Mouse (Mus musculus): ENCODE results near the gene Togaram1. TPM values are rescaled to one million over a fixed set of nuclear protein-coding genes. Genes with fewer than 3 reads are reported as not detected.

The Togaram1 gene
- polyA plus RNA-seq (2012; ENCODE audit: insufficient read depth, low replicate concordance), result 1.2 and 4.4 TPM in 2 replicates

DNA sequence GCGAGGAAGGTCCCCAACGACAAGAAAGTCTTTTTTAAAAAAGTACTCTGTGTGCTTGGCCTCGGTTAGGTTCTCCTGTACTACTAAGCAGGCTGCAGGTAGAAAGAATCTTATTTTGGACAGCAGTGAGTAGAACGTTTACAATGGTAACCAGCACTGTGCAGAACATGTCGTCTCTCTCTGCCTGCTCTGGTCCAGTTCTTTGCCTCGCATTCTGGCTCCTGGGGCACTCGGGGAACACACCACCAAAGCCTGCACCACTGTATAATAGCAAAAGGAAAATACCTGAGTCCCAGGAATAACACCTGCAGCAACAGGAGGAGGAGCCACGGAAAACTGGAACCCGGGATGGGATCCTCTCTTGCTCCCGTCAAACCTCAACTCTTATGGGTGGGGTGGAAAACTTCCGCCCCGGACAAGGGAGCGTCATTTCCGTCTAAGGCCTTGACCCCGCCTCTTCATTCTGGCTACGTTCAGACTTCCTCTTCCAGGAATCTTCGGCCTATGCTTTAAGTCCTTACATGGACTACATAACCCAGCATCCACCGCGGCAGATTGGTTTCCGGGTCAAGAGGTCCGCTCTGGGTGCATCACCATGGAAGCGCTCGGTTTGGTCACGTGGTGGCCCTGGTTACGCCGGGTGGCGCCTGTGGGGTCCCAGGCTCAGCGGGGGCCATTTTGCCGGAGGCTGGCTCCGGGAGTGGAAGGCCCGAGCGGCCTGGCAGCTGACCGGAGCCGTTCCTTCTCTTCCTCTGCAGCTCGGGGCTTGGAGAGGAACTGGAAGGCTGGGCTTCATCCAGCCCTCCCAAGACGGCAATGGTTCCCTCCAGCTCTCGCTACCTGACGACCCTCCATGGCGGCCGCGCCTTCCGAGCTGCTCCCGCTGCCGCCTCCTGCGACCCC lies at the start of gene Togaram1, which contains the start of gene Klhl28:
TSS of gene Togaram1 (plus strand) at position 681 of the 903 bp plus-strand sequence.
TSS of gene Klhl28 (minus strand) at position 411 of the 903 bp plus-strand sequence.
- H3K36me3 ChIP-seq (replicated peaks; ENCODE audit: low read length), result peaks cover 1% of the 10 kb centered on the region
- peak; percentile 77 for TF ChIP-seq FLI1 (IDR thresholded peaks at IDR 0.05; ENCODE audit: low read length)
- no peak for TF ChIP-seq GATA1 (IDR thresholded peaks at IDR 0.05; ENCODE audit: borderline replicate concordance, low read length)
- no peaks in the 10 kb centered on the region for H3K27me3 ChIP-seq (replicated peaks)

GRCm38 (mm10) chr12:64916735-64917134 lies 48.9 kb upstream of the Togaram1 start:
- H3K4me1 ChIP-seq, result peaks cover 11% of the 10 kb centered on the region; the same call in 1 of the 2 replicates
- H3K27me3 ChIP-seq (replicated peaks), result peaks cover 7% of the 10 kb centered on the region
- H3K36me3 ChIP-seq (replicated peaks; ENCODE audit: low read length), result no peaks in the 10 kb centered on the region
- H3K4me3 ChIP-seq (replicated peaks), result no peak overlapping the region
- H3K9me3 ChIP-seq, result no peaks in the 10 kb centered on the region
- no peak for TF ChIP-seq GATA1 (IDR thresholded peaks at IDR 0.05; ENCODE audit: borderline replicate concordance, low read length)
- TF ChIP-seq FLI1 (IDR thresholded peaks at IDR 0.05; ENCODE audit: low read length), result no peak

More for the DNA sequence above, at the start of gene Togaram1, which contains the start of gene Klhl28:
- H3K9me3 ChIP-seq, result no peaks in the 10 kb centered on the region
- peak within 1 kb of the TSS; percentile 94 for H3K4me3 ChIP-seq (replicated peaks)
- peaks cover 27% of the 10 kb centered on the region for H3K4me1 ChIP-seq

DNA sequence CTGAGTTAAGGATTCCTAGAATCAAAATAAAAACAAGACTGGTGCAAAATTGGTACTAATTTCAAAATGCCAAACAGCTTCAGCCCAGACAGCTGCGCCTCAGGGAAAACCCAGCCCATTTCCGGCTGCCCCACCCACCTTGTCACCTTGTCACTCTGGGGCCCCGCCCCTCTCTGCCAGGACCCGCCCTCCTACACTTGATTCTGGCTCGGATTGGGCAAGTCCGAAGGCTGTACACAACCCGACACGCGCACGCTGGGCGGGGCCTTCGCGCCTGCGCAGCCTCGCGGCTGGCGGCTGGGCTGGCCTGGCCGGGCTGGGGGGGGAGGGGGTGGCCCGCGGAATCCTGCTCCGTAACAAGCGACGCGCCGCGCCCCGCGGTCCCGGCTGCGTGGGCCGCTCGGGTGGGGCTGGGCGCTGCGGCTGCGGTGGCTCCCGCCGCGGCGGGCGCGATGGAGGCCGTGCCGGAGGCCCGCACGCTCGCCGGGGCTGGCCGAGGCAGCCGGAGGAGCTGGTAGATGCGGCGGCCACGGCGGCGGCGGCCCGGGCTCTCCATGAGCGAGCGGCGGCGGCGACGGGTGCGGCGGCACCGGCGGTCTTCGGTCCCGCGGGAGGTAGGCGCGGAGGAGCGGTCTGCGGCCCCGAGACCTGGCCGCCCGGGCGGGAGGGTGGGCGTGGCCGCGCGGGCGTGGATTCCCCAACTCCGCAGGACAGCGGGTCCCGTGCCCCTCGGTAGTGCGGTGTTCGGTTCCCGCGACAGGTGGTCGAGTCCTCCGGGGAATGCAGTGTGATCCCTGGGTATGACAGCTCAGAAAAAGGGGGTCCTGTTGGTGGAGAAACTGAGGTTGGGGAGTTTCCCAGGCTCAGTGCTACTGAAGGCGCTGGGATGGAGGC lies 47.8 kb upstream of the Togaram1 start, which contains the start of gene Gm527:
TSS of gene Gm527 (plus strand) at position 329 of the 894 bp plus-strand sequence.
- Histone ChIP-seq H3K9me3 (no peaks in the 10 kb centered on the region), H3K27me3 (replicated peaks) (peaks cover 7% of the 10 kb centered on the region), H3K4me3 (replicated peaks) (peak within 1 kb of the TSS; percentile 96), H3K36me3 (replicated peaks; ENCODE audit: low read length) (no peaks in the 10 kb centered on the region), H3K4me1 (peaks cover 10% of the 10 kb centered on the region; the same call in 1 of the 2 replicates)
- TF ChIP-seq FLI1 (IDR thresholded peaks at IDR 0.05; ENCODE audit: low read length) (peak; percentile 48; the same call in 1 of the 2 replicates), GATA1 (IDR thresholded peaks at IDR 0.05; ENCODE audit: borderline replicate concordance, low read length) (no peak)

DNA sequence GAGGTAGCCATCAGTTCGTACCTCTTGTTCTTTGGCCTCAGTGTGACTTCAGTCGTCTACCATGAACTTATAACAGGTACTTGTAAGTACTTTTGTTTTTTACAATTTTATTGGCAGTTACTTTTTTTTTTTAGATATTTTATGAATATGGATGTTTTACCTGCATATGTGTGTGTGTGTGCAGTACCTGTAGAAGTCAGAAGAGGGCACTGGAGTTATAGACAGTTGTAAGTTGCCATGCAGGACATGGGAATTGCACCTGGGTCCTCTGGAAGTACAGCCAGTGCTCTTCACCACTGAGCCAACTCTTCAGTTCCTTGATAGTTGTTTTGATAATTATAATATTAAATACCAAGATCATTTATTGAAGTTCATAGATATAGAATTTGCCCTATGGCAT lies 28.1 kb upstream of the Togaram1 start:
- peaks cover 19% of the 10 kb centered on the region for H3K36me3 ChIP-seq (replicated peaks; ENCODE audit: low read length)
- H3K4me3 ChIP-seq (replicated peaks), result no peak overlapping the region
- TF ChIP-seq FLI1 (IDR thresholded peaks at IDR 0.05; ENCODE audit: low read length) (no peak), GATA1 (IDR thresholded peaks at IDR 0.05; ENCODE audit: borderline replicate concordance, low read length) (no peak)
- H3K4me1 ChIP-seq, result peaks cover 4% of the 10 kb centered on the region
- no peaks in the 10 kb centered on the region for H3K27me3 ChIP-seq (replicated peaks)
- H3K9me3 ChIP-seq, result no peaks in the 10 kb centered on the region

- Histone ChIP-seq H3K4me3 (replicated peaks) (peak overlapping the region; percentile 94), H3K9me3 (no peaks in the 10 kb centered on the region), H3K36me3 (replicated peaks; ENCODE audit: low read length) (no peaks in the 10 kb centered on the region), H3K4me1 (peaks cover 23% of the 10 kb centered on the region), H3K27me3 (replicated peaks) (no peaks in the 10 kb centered on the region)
- TF ChIP-seq FLI1 (IDR thresholded peaks at IDR 0.05; ENCODE audit: low read length) (no peak), GATA1 (IDR thresholded peaks at IDR 0.05; ENCODE audit: borderline replicate concordance, low read length) (no peak)
Observed at GRCm38 (mm10) chr12:64964560-64964959, 1.0 kb upstream of the Togaram1 start.

DNA sequence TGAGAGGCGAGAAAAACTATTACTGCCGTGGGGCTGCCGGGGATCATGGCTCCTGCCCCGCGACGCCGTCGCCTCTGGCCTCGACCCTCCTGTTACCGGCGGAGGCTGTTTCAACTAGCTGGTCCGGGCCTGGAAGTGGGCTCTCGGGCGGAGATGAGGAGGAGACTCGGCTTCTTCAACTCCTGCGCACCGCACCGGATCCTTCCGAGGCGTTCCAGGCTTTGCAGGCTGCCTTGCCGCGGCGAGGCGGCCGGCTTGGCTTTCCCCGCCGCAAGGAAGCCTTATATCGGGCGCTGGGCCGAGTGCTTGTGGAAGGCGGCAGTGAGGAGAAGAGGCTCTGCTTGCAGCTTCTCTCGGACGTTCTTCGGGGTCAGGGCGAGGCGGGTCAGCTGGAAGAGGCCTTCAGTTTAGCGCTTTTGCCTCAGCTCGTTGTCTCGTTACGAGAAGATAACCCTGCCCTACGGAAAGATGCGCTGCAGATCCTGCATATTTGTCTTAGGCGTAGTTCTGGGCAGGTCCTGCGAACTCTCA lies 562 bp downstream of the Togaram1 start:
- H3K4me3 ChIP-seq (replicated peaks), result peak overlapping the region; percentile 94
- H3K27me3 ChIP-seq (replicated peaks), result no peaks in the 10 kb centered on the region
- no peaks in the 10 kb centered on the region for H3K9me3 ChIP-seq
- H3K4me1 ChIP-seq, result peaks cover 35% of the 10 kb centered on the region
- TF ChIP-seq FLI1 (IDR thresholded peaks at IDR 0.05; ENCODE audit: low read length) (no peak), GATA1 (IDR thresholded peaks at IDR 0.05; ENCODE audit: borderline replicate concordance, low read length) (no peak)
- peaks cover 9% of the 10 kb centered on the region for H3K36me3 ChIP-seq (replicated peaks; ENCODE audit: low read length)

GRCm38 (mm10) chr12:64966652-64967435 lies 1.2 kb downstream of the Togaram1 start:
- H3K4me1 ChIP-seq, result peaks cover 40% of the 10 kb centered on the region

DNA sequence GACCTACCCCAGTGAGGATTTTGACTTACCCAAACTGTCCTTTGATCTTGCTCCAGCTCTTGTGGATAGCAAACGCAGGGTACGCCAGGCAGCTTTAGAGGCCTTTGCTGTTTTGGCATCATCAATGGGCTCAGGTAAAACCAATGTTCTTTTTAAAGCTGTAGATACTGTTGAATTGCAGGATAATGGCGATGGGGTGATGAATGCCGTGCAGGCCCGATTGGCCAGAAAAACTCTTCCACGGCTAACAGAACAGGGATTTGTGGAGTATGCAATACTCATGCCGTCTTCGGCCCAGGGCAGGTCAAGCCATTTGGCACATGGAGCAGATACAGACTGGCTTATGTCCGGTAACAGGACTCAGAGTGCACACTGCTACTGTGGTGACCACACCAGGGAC lies 1.9 kb downstream of the Togaram1 start:
- Histone ChIP-seq H3K4me3 (replicated peaks) (peak overlapping the region; percentile 94), H3K36me3 (replicated peaks; ENCODE audit: low read length) (peaks cover 14% of the 10 kb centered on the region), H3K9me3 (no peaks in the 10 kb centered on the region), H3K4me1 (peaks cover 46% of the 10 kb centered on the region), H3K27me3 (replicated peaks) (no peaks in the 10 kb centered on the region)
- no peak for TF ChIP-seq FLI1 (IDR thresholded peaks at IDR 0.05; ENCODE audit: low read length)
- TF ChIP-seq GATA1 (IDR thresholded peaks at IDR 0.05; ENCODE audit: borderline replicate concordance, low read length), result no peak

More at GRCm38 (mm10) chr12:64966652-64967435, 1.2 kb downstream of the Togaram1 start:
- no peaks in the 10 kb centered on the region for H3K27me3 ChIP-seq (replicated peaks)
- no peaks in the 10 kb centered on the region for H3K9me3 ChIP-seq
- H3K36me3 ChIP-seq (replicated peaks; ENCODE audit: low read length), result peaks cover 10% of the 10 kb centered on the region
- H3K4me3 ChIP-seq (replicated peaks), result peak overlapping the region; percentile 94
- TF ChIP-seq GATA1 (IDR thresholded peaks at IDR 0.05; ENCODE audit: borderline replicate concordance, low read length) (no peak), FLI1 (IDR thresholded peaks at IDR 0.05; ENCODE audit: low read length) (no peak)
